Mouse (Mus musculus): Measurements from ENCODE around the gene Dcpp3. TPM values are rescaled to one million over a fixed set of nuclear protein-coding genes. Genes with fewer than 3 reads are reported as not detected.
"Not testable (repeated sequence)": the region's sequence is repeated elsewhere in the genome, so short reads cannot be mapped to it uniquely, and the experiment has no call there.

Gene Dcpp3
- total RNA-seq (2021), result not detected in 2 replicates
- long read RNA-seq, result 0 reads

DNA sequence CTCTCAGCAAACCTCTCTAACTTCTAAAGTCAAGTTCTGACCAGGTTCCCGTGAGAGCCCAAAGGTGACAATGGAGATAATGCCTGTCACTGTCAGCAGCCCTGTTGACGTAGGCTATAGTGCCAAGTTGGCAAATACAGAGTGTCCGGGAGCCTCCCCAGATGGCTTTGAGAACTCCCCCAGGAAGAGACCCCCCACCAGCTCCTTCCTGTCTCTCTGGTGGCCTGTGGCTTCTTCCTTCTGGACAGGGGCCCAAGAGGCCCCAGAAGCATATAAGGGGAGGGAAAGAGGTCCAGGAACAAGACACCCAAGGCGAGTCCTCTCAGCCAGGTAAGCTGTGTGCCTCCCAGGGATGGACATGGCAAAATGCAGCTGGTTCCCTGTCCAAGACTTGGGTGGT is at the start of gene Dcpp3:
Dcpp3 (plus strand) TSS at position 301 of the 400 bp plus-strand sequence.
- not testable (repeated sequence) for DNase-seq

DNA sequence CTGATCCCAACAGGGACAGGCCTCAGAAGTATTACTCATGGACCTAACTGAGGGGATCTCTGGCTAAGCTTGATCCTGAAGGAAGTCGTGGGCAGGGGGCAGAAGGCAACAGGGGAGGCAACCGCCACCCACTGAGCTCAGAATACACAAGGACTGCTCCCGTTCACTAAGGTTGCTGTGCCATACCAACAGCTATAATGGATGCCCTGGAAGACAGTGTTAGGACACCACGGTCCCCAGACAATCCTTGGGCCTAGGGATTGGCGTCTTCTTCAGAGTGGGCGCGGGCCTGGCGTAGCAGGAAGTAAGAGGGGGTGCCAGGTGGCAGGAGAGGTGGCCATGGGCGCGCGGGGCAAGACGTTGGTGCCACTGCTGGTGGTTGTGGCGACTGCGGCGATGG is 49.5 kb upstream of the Dcpp3 start, which contains the start of gene Prss21:
Prss21 (plus strand) TSS at position 301 of the 400 bp plus-strand sequence.
- no peak for DNase-seq

- peak; percentile 15 for DNase-seq
Observed at GRCm38 (mm10) chr17:23868513-23868912, 48.7 kb upstream of the Dcpp3 start.

DNA sequence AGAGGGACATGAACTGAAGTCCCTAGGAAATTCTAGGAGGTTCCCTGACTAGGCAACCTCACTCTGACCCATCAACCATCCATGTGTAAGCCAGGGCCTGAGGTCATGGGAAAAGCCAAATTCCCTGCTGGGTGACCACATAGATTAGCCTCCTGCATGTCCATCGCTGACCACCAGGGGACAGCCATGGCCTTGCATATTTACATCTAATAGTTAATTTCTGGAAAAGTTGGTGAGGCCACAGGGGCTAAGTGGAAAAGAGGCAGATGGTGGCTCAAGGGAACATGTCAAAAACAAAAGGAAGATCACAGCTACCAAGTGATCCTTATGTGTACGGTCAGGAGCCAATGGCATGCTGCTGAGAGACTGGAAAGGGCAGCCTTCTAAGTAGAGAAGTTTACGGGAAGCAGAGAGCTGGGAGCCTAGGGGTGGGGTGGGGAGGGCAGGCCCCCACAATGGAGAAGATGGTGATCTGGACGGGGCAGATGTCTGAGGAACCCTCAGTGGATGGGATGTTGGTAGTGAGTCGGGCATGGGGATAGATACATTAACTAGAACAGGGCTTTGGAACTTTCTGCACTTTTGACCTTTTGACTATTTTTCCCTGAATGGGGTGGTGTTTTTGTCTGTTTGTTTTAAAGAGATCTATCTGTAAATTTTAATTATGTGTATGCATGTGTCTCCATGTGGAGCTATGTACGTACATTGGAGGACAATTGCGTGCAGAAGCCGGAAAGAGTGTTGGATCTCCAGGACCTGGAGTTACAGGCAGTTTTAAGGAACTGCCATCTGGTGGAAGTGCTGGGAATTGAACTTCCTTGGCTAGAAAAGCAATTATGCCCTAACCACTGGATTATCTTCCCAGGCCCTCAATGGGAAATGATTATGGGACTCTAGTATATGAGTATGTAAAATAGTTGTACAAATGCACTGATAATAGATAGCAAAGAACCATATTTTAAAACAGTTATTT is 43.1 kb upstream of the Dcpp3 start:
- peak; percentile 47 for DNase-seq

GRCm38 (mm10) chr17:23876741-23877140 is 40.5 kb upstream of the Dcpp3 start:
- DNase-seq, result no peak

GRCm38 (mm10) chr17:23877166-23877565 is 40.1 kb upstream of the Dcpp3 start:
- DNase-seq, result no peak

- DNase-seq, result not testable (repeated sequence)
Observed at GRCm38 (mm10) chr17:23880576-23880975, 36.7 kb upstream of the Dcpp3 start, which contains the start of the genes Dcpp1 and Dcpp2. TSS of gene Dcpp1 (plus strand) at chr17:23880876. TSS of gene Dcpp2 (plus strand) at chr17:23880880.

DNA sequence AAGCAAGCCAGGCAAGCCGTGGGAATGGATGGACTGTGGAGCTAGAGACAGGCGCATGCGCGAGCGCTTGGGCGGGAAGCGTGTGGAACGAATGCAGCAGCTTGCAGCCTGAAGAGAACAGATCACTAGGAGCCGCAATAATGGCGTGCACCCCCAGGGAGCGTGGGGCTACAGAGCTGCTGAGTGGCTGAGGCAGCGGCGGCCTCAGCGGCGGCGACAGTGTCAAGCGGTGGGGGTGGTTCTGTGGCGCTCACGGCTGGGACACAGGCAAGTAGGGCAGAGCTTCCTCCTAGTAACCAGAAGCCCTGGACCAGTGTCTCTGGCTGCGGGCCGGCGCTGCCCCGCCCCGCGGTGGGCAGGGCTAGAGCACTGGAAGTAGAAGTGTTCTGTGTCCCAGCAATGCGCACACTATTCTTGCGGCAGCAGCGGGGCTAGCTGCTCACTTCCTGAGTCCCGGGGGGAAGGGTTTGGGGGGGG is 7.3 kb downstream of the Dcpp3 start:
- DNase-seq, result peak; percentile 87

- DNase-seq, result peak; percentile 56
Observed at GRCm38 (mm10) chr17:23925090-23925493, 7.8 kb downstream of the Dcpp3 start.

DNA sequence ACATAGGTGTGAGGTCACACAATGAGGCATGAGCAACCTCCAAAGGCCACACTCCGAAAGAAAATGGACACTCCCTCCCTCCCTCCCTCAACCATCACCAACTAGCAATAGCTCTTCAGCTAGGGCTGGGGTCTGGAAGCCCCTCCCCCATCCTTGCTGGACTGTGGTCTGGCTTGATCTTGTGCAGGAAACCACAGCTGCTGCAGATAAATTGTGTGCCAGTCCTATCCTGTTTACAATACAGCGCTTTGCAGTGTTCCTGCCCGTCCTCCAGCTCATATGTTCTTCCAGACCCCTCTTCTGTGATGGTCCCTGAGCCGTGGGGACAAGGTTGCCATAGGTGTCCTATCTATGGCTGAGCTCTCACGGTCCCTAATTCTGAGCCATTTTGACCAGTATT is 13.9 kb downstream of the Dcpp3 start:
- DNase-seq, result no peak

DNA sequence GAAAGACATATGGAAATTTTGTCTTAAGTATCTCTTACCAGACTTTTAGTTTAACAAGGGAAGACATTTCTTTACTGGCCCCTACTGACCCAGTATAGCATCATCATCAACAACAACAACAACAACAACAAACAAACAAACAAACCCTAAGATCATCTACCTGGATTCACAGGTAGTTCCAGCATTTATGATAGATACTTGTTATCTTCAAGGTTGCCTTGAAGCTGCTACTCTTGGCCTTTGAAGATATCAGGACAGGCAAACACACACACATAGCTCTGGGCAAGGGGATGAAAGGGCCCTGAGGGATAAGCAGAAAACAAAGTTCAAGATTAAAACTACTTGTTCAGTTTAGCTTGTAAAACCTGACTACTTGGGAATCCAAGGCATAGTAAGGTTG is 24.1 kb downstream of the Dcpp3 start, which contains the start of gene Sbp:
Sbp (plus strand) TSS at position 301 of the 400 bp plus-strand sequence.
- DNase-seq, result no peak

DNA sequence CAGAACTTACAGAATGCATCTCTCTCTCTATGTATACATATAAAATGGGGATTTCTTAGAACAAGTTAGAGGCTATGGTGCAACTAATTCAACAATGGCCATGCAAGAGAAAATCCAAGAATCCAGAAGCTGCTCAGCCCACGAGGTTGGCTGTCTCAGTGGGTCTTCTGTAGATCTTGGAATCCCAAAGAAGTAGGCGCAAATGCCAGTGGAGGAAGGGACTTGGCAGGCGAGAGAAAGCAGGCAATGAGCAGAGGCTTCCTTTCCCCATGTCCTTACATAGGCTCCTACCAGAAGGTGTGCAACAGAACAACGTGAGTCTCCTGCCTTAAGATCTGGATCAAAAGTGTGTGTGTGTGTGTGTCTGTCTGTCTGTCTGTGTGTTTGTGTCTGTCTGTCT is 30.2 kb downstream of the Dcpp3 start:
- not testable (repeated sequence) for DNase-seq

- no peak for DNase-seq
Observed at GRCm38 (mm10) chr17:23949068-23949467, 31.8 kb downstream of the Dcpp3 start.

GRCm38 (mm10) chr17:23950828-23951227 is 33.6 kb downstream of the Dcpp3 start:
- not testable (repeated sequence) for DNase-seq

DNA sequence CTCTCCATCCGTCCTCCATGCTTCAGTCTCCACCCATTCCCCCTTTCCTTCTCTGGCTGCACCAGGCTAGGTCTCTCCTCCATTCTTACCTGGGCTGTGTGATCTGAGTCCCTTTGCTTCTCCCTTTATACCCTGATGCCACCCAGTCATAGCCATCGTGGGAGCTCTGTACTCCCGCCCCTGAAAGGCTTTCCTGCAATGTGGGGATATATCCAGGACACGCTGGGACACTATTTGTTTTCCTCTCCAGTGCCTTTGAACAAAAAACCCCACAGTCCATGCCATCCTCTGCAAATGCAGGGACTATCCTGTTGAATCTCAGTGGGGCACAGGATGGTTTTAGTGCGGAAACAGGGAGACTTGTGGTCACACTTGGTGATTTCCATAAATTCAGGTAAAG is 37.9 kb downstream of the Dcpp3 start, which contains the start of gene Sbpl:
Sbpl (minus strand) TSS at position 101 of the 400 bp plus-strand sequence.
- DNase-seq, result no peak

- peak; percentile 56 for DNase-seq
Observed at GRCm38 (mm10) chr17:23960084-23960738, 43.0 kb downstream of the Dcpp3 start.

GRCm38 (mm10) chr17:23961573-23962122 is 44.4 kb downstream of the Dcpp3 start:
- no peak for DNase-seq

- no peak for DNase-seq
Observed at GRCm38 (mm10) chr17:23965805-23966425, 48.7 kb downstream of the Dcpp3 start.

DNA sequence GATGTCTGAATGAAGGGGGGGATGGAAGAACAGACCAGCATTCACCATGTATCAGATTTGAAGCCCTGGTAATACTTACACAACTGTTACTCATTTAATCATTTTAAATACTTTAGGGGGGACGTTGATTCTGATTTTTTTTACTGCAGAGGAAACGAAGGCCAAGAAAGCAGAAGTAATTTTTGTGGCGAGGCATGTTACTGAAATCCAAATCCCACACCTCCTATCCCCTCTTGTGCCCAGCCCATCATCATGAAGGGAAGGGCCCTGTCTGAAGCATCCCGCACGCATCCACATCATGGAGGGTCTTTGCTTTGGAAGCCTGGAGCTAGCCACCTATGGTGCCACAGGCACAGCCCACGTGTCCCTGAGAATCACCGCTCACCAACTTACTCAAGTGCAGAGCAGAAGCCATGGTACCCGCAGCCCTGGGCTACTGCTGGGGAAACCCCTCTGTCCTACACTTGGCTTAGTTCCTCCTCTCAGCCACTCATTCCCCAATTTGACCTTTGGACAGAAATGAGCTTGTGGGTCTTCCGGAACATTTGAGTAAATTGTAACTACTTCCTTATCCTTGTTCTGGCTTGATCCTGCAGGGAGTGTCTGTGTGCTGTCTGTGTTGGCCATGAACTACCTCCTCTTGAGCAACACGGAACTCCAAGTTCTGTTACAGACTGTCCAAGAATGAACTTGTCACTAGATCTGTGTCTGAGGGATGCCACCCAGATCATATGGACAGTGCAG is 49.6 kb downstream of the Dcpp3 start:
- no peak for DNase-seq

DNA sequence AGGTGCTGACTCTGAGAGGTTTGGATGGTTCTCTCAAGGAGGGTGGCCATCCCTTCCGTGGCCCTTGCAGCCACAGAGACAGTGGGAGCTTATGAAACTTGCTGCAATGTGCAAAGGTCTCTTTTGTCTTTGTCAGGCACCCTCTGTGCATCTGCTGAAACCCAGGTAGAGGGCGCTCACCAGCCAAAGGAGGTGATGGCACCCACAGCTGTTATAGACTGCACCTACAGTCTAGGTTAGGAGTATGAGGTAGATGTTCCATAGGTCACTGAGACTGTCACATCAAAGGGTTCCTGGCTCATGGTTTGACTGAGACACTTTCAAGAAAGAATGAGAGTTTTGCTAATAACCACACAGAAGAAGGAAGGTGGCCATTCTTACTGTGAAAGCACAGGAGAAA is 51.5 kb downstream of the Dcpp3 start:
- DNase-seq, result no peak
